Mouse (Mus musculus) kidney, embryonic 16.5 days (tissue): Measurements from ENCODE around the gene B9d1. TPM values are rescaled to one million over a fixed set of nuclear protein-coding genes. Genes with fewer than 3 reads are reported as not detected.

Source experiments
- ATAC-seq: fragments of 200-750 bp; cut with Nextera tagmentation; 2 replicates; pipeline ENCODE4 v1.8.0; 2017; ENCODE audit warnings: moderate TSS enrichment; ENCODE audit not compliant: low FRiP score, low TSS enrichment
- H3K27ac ChIP-seq: fragments of 300-500 bp; sonication (generic); 2 replicates; pipeline ENCODE4 v1.5.1; 2014; ENCODE audit warnings: low read length
- H3K27me3 ChIP-seq: fragments of 300-500 bp; sonication (generic); 2 replicates; pipeline ENCODE4 v1.6.1; 2014; ENCODE audit warnings: low read length, control low read depth, mixed read lengths; ENCODE audit not compliant: insufficient read depth
- H3K36me3 ChIP-seq: fragments of 300-500 bp; sonication (generic); 2 replicates; pipeline ENCODE4 v1.6.1; 2014; ENCODE audit warnings: low read length, control low read depth, mixed read lengths; ENCODE audit not compliant: insufficient read depth
- H3K4me1 ChIP-seq: fragments of 300-500 bp; sonication (generic); 2 replicates; pipeline ENCODE4 v1.6.1; 2014; ENCODE audit warnings: low read length, control low read depth, mixed read lengths; ENCODE audit not compliant: insufficient read depth
- H3K4me2 ChIP-seq: fragments of 300-500 bp; sonication (generic); replicated peaks from 2 replicates; pipeline ENCODE4 v1.6.1; 2014; ENCODE audit warnings: low read depth, low read length
- H3K4me3 ChIP-seq: fragments of 300-500 bp; sonication (generic); 2 replicates; pipeline ENCODE4 v1.5.1; 2014; ENCODE audit warnings: mild to moderate bottlenecking, low read length
- H3K9ac ChIP-seq: fragments of 300-500 bp; sonication (generic); replicated peaks from 2 replicates; pipeline ENCODE4 v1.6.1; 2014; ENCODE audit warnings: low read length
- H3K9me3 ChIP-seq: fragments of 300-500 bp; sonication (generic); 2 replicates; pipeline ENCODE4 v1.6.1; 2016; ENCODE audit warnings: low read length, control low read depth
- WGBS: fragments of 180-500 bp; shearing (Covaris S2); extraction: QIAGEN DNeasy Blood & Tissue Kit; methylation state at CpG from one replicate; pipeline ENCODE4 v1.1.7; 2014; 5-methylcytosine and 5-hydroxymethylcytosine counted together
- polyA plus RNA-seq: library from polyadenylated mRNA; unstranded; fragments of >200 nt; fragmentation: Nextera tagmentation; extraction: Ambion mirVana; gene quantifications from 2 replicates; pipeline ENCODE4 v1.2.1, GENCODE M21; 2015

Gene B9d1
- polyA plus RNA-seq, 1 experiment from 2014 or later: 53.8 TPM

DNA sequence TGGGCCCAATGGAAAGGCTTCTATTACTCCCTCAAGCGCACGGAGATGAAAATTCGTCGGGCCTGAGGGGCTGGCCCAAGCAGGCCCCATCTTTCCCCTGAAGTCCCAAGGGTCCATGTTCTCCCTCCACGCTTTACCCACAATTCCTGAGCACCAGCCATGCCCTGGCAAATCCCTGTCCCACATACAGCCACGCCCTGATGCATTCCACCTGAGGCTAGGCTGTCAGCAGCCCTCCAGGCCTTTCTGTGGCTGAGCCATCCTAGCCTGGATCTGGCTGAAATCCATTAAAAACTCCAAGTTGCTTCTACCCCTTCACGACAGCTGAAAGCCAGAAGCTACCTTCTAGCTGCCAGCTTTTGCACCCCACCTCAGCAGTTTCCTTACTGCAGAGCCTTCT is 17.0 kb upstream of the B9d1 start:
- Histone ChIP-seq H3K4me1 (peaks cover 60% of the 10 kb centered on the region), H3K27me3 (no peaks in the 10 kb centered on the region), H3K36me3 (peaks cover 52% of the 10 kb centered on the region), H3K4me2 (0 out of 2 replicates have a peak overlapping the region, but pooled peaks have one; percentile 53), H3K9me3 (no peaks in the 10 kb centered on the region), H3K9ac (no peak overlapping the region), H3K27ac (0 out of 2 replicates have a peak overlapping the region, but pooled peaks have one; percentile 28), H3K4me3 (no peak overlapping the region)
- ATAC-seq: no peak
- WGBS: 88% methylated on average over 7 of the region's 7 CpGs

DNA sequence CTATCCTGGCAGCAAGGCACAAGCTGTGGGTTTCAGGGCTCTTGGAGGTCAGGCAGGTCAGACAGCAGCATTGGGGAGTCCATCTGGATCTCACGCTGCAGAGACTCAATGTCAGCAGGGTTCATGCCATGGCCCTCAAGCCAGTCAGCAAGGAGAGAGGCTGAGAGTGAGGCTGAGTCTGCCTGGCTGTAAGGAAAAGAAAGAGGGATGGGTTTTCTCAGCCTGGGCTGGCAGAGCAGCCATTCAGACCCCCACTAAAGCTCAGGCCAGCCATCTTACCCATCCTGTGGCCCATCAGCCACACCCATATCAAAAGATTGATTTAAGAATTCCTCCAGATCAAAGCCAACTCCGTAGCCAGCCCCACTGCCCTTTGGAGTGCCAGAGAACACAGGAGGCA is 15.9 kb upstream of the B9d1 start:
- Histone ChIP-seq H3K4me1 (peaks cover 57% of the 10 kb centered on the region), H3K4me3 (no peak overlapping the region), H3K27me3 (no peaks in the 10 kb centered on the region), H3K27ac (no peak overlapping the region), H3K4me2 (no peak overlapping the region), H3K36me3 (peaks cover 52% of the 10 kb centered on the region), H3K9ac (no peak overlapping the region; the same call in 1 of the 2 replicates), H3K9me3 (no peaks in the 10 kb centered on the region)
- 89% methylated on average over 2 of the region's 2 CpGs for WGBS
- no peak for ATAC-seq

DNA sequence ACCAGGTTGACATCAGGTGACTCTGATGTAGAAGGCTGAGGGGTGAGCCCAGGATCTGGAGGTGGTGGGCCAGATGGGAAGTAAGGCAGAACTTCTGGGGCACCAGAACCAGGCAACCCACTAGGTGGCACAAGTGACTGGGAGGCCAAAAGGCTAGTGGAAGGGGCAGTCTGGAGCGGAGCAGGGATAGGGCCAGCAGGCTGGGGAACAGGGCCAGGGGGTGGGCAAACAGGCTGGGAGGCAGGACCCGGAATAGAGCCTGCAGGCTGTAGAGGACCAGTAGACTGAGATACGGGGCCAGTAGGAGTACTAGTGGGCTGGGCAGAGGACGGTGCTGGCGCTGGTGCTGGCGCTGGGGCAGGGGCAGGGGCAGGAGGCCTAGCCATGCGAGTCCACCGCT is 15.1 kb upstream of the B9d1 start:
- no peak for ATAC-seq
- H3K4me1 ChIP-seq: peaks cover 51% of the 10 kb centered on the region
- no peak overlapping the region for H3K9ac ChIP-seq
- no peak overlapping the region for H3K4me3 ChIP-seq
- no peak overlapping the region for H3K27ac ChIP-seq
- H3K9me3 ChIP-seq: no peaks in the 10 kb centered on the region
- peaks cover 52% of the 10 kb centered on the region for H3K36me3 ChIP-seq
- H3K27me3 ChIP-seq: no peaks in the 10 kb centered on the region
- WGBS: 91% methylated on average over 8 of the region's 8 CpGs
- H3K4me2 ChIP-seq: no peak overlapping the region

DNA sequence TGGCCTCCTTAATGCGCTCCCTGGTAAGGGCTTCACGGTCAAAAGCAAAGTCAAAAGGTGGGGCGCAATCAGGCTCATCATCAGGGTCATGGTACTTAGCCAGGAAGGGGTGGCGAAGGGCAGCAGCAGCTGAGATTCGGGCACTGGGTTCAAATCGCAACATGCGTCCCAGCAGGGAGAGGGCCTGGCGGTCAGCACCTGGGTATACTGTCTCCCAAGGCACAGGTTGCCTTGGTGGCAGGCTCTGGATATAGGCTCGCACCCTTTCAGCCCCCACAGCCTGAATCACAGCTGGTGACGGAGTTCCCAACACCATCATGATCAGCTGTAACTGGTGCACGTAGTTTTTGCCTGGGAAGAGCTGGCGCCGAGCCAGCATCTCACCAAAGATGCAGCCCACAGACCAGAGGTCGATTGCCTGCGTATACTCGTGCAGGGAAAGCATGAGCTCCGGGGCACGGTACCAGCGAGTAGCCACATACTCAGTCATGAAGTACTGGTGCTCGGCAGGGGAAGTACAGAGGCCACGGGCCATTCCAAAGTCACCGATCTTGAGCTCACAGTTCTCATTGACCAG is 13.9 kb upstream of the B9d1 start:
- 91% methylated on average over 22 of the region's 22 CpGs for WGBS
- H3K9ac ChIP-seq: no peak overlapping the region

DNA sequence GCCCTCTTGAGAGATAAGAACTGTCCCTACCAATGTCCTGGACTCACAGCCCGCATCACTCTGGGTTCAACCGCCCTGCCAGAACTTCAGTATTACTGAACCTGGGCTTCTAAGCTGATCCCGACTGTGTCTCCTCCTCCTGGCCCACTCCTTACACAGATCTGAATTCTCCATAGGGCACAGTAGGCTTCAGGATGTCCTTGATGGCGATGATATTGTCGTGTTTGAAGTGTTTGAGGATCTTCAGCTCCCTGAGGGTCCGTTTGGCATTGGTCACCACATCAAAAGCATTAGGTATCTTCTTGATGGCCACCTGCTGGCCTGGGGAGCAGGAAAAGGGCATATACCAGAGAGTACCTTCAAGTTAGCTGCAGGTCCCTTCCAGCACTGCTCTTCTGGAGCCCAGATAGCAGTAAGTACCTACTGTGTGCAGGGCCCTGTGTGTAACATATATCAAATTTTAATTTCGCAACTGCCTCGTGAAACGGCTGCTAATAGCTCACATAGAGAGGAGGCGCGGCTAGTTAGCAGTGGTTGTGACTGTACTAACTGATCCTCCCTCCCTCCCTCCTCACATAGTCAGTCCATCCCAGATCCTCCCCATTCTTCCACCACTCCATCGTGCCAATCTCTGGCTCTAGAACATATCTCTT is 12.1 kb upstream of the B9d1 start:
- 67% methylated on average over 12 of the region's 12 CpGs for WGBS
- Histone ChIP-seq H3K9ac (peak overlapping the region; percentile 94), H3K36me3 (peaks cover 49% of the 10 kb centered on the region), H3K27me3 (no peaks in the 10 kb centered on the region), H3K9me3 (no peaks in the 10 kb centered on the region), H3K4me1 (peaks cover 27% of the 10 kb centered on the region), H3K4me3 (peak overlapping the region; percentile 98), H3K27ac (no peak overlapping the region), H3K4me2 (peak overlapping the region; percentile 85)
- ATAC-seq: no peak

More for the DNA sequence above, 13.9 kb upstream of the B9d1 start:
- Histone ChIP-seq H3K36me3 (peaks cover 52% of the 10 kb centered on the region), H3K4me3 (no peak overlapping the region), H3K27ac (no peak overlapping the region), H3K9me3 (no peaks in the 10 kb centered on the region), H3K27me3 (no peaks in the 10 kb centered on the region), H3K4me1 (peaks cover 45% of the 10 kb centered on the region), H3K4me2 (no peak overlapping the region)
- ATAC-seq: no peak

DNA sequence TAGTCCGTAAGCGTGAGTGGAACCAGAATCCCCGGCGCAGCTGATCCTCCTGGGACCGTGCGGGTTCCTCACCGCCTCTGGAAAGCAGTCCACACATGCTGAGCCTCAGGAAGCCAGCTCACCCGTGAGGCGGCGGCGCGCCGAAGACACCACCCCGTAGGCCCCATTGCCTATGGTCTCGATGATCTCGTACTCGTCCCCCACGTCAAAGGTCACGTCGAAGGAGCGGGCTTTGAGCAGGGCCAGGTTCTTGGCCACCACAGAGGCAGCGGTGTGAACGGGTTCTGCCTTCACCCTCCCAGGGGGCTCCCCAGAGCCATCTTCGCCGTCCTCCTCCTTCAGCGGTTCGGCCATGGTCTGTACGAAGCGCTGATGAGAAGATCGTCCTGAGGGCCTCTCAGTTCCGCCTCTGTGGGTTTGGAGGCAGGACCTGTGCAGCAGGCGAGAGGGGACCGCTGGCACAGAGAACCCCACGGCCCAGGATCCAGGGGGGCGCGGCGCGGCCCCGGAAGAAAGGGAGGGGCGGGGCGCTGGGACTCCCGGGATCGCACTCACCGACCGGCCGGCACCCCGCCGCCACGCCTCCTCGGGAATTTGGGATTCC is 11.3 kb upstream of the B9d1 start:
- Histone ChIP-seq H3K4me2 (peak overlapping the region; percentile 85), H3K4me1 (peaks cover 24% of the 10 kb centered on the region), H3K9ac (peak overlapping the region; percentile 94), H3K9me3 (no peaks in the 10 kb centered on the region), H3K27me3 (no peaks in the 10 kb centered on the region), H3K27ac (peak overlapping the region; percentile 81), H3K36me3 (peaks cover 42% of the 10 kb centered on the region), H3K4me3 (peak overlapping the region; percentile 98)
- WGBS: under 1% methylated on average over 46 of the region's 50 CpGs
- ATAC-seq: peak; percentile 67

DNA sequence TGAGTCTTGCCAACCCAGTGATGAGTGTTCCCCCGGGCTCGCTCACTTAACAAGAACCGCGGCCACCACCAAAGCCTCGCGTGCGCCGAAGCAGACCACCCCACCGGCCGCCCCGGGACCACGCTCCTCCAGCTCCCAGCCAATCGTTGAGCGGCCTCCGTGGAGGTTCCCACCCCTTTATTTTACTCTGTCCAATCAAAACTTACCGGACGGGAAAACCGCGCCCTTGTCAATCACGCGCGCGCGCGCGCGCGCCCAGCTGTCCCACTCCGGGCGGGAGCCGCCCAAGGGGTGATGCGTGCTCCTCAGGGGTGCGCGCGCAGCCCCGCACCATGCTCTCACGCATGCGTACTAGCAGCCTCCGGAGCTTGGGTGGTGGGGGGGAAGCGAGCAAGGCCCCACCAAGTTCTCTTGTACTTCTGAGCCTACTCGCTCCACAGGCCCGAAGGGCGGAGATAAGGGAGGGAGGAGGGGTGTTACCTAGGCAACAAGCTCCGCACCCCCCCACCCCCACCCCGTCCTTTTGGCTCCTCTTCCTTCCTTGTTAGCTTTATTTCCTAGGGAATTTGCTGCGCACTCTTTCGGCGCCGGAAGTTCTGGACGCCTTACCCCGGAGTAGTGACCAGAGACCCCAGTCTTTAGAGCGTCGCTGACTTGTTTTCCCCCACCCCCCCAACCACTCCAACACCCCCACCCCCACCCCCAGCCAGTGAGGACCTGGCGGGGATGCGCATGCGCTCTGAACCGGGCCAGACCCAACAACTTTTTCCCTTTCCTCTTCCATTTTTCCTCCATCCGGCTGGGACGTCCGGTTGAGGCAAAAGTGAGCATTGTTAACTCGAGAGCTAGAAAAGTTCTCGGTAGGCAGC is 10.6 kb upstream of the B9d1 start, which contains the start of gene Mapk7:
Mapk7 (minus strand) TSS at position 278 of the 869 bp plus-strand sequence.
- H3K36me3 ChIP-seq: peaks cover 34% of the 10 kb centered on the region
- peaks cover 24% of the 10 kb centered on the region for H3K4me1 ChIP-seq
- H3K4me2 ChIP-seq: peak within 1 kb of the TSS; percentile 85
- ATAC-seq: peak; percentile 95
- peak within 1 kb of the TSS; percentile 94 for H3K9ac ChIP-seq
- peak within 1 kb of the TSS; percentile 98 for H3K4me3 ChIP-seq
- peak within 1 kb of the TSS; percentile 91 for H3K27ac ChIP-seq
- H3K9me3 ChIP-seq: no peaks in the 10 kb centered on the region
- no peaks in the 10 kb centered on the region for H3K27me3 ChIP-seq
- under 1% methylated on average over 62 of the region's 62 CpGs for WGBS

DNA sequence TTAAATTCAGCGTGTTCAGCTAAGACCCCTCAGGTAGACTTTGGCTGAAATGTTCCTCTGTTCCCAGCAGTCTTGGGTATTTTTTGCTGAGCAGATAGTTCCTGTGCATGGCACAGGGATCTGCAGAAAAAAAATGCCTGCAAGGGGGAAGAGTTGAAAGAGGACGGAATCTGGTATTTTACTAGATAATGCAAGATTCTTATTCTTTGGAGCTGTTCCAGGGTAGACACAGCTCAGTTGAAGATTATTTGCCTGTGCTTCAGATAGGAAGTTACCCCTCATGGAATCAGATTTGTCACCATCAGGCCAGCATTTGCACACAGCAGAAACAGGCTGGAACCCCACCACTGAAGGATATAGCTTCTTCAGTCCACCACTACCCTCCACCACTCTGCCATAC is 9.4 kb upstream of the B9d1 start:
- WGBS: 83% methylated on average over 2 of the region's 2 CpGs
- H3K36me3 ChIP-seq: peaks cover 23% of the 10 kb centered on the region
- H3K9ac ChIP-seq: no peak overlapping the region; the same call in 1 of the 2 replicates
- H3K4me2 ChIP-seq: no peak overlapping the region
- no peak for ATAC-seq
- no peaks in the 10 kb centered on the region for H3K9me3 ChIP-seq
- H3K4me1 ChIP-seq: peaks cover 19% of the 10 kb centered on the region
- H3K27ac ChIP-seq: peak overlapping the region; percentile 91; the same call in 1 of the 2 replicates
- no peak overlapping the region for H3K4me3 ChIP-seq
- H3K27me3 ChIP-seq: no peaks in the 10 kb centered on the region

DNA sequence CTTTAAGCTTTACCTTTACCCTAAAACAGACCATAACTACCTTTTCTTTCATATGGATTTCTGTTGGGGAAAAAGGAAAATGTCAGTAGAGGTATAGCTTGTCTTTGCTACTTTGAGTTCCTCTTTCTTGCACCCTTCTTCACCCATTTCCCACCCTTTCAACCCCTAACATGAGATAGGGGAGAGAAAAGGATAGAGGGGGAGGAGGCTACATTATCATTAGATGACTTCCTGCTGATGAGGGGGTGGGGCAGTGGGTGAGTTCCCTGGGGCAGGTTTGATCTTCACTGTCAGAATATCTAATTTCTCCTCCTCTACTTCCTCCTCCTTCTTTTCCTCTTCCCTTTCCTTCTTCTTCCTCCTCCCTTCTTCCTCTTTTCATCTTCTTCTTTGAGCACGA is 7.5 kb upstream of the B9d1 start:
- peaks cover 3% of the 10 kb centered on the region; the same call in 1 of the 2 replicates for H3K36me3 ChIP-seq
- H3K27me3 ChIP-seq: no peaks in the 10 kb centered on the region
- no peak overlapping the region for H3K27ac ChIP-seq
- H3K4me1 ChIP-seq: peaks cover 14% of the 10 kb centered on the region
- no peaks in the 10 kb centered on the region for H3K9me3 ChIP-seq
- no peak overlapping the region for H3K4me3 ChIP-seq
- WGBS: 86% methylated on average over 1 of the region's 1 CpGs
- no peak overlapping the region for H3K9ac ChIP-seq
- ATAC-seq: no peak
- no peak overlapping the region for H3K4me2 ChIP-seq
